ENCODE assay signal across 24 mouse cellular contexts in the genomic region with DNA sequence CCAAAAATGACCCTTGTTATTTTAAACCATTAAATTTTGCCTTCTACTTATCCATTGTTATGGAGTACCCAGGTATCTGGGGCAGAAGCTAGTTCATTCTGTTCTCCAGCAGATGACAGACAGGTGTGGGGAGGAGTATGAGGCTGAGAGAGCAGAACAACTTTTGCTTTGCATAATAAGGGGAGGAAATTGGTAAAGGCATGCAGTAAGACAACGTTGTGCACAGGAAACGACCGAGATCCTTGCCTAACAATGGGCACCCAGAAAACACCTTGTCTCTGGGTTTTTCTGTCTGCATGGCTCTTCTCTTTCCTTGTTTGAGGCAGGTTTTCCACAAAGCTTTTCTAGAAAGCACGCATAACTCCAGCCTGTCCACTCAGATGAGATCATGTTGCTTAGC.
A peak's percentile ranks its signal among the peaks of the same experiment; 100 is the strongest.
DNase-seq lines count a peak whose midpoint lies in the region; ATAC-seq and TF ChIP-seq lines count a peak whose summit lies in the region.
"Had no signal": no experiment of that assay in that cellular context is flagged by ENCODE, and none has a peak within 500 bp of the region (broad histone marks: within the 10 kb centered on the region; RNA-seq: fewer than 3 reads in every experiment).

No protein-coding gene starts in this region.

- no peak for TF ChIP-seq POLR2A in lung, adult 2 months (IDR thresholded peaks at IDR 0.05; ENCODE audit: borderline replicate concordance, extremely low read depth, low read depth, low read length)

- H3K4me2 ChIP-seq in liver, postnatal 0 days (ENCODE audit: low read depth, low read length), result no peak overlapping the region
- H3K4me2 ChIP-seq in liver, embryonic 12.5 days, result no peak overlapping the region
- H3K4me2 ChIP-seq: embryonic facial prominence, embryonic 13.5 days; embryonic facial prominence, embryonic 15.5 days; forebrain, embryonic 13.5 days; forebrain, embryonic 15.5 days had no signal

- H3K27ac ChIP-seq in liver, postnatal 0 days (ENCODE audit: low read depth), result no peak overlapping the region
- no peak overlapping the region for H3K27ac ChIP-seq in liver, embryonic 12.5 days
- H3K27ac ChIP-seq: embryonic facial prominence, embryonic 13.5 days; embryonic facial prominence, embryonic 15.5 days; forebrain, embryonic 10.5 days; forebrain, embryonic 13.5 days; forebrain, embryonic 15.5 days had no signal

- no peak for TF ChIP-seq CTCF in liver, postnatal 0 days (IDR thresholded peaks at IDR 0.05; ENCODE audit: low read depth)
- TF ChIP-seq CTCF in lung, adult 2 months (IDR thresholded peaks at IDR 0.05; ENCODE audit: insufficient read depth, low read length), result no peak

- no peaks in the 10 kb centered on the region for H3K9me3 ChIP-seq in liver, postnatal 0 days (ENCODE audit: low read length)
- 0 out of 2 replicates have a peak, but pooled peaks cover 4% of the 10 kb centered on the region for H3K9me3 ChIP-seq in liver, embryonic 12.5 days (replicated peaks)
- H3K9me3 ChIP-seq: embryonic facial prominence, embryonic 13.5 days; embryonic facial prominence, embryonic 15.5 days; forebrain, embryonic 10.5 days; forebrain, embryonic 13.5 days; forebrain, embryonic 15.5 days had no signal

- no peaks in the 10 kb centered on the region for H3K36me3 ChIP-seq in liver, postnatal 0 days (replicated peaks; ENCODE audit: insufficient read depth, low read length)
- no peaks in the 10 kb centered on the region for H3K36me3 ChIP-seq in liver, embryonic 12.5 days
- H3K36me3 ChIP-seq: embryonic facial prominence, embryonic 13.5 days; embryonic facial prominence, embryonic 15.5 days; forebrain, embryonic 10.5 days; forebrain, embryonic 15.5 days had no signal

- TF ChIP-seq EP300 in liver, postnatal 0 days (IDR thresholded peaks at IDR 0.05; ENCODE audit: low read depth), result no peak

- WGBS in liver, postnatal 0 days (ENCODE audit: insufficient replicate concordance), result 59% methylated on average over 4 of the region's 4 CpGs
- 51% methylated on average over 4 of the region's 4 CpGs for WGBS in liver, embryonic 12.5 days (ENCODE audit: insufficient replicate concordance)
- 56% methylated on average over 4 of the region's 4 CpGs for WGBS in lung, adult 2 months

- H3K4me3 ChIP-seq in liver, postnatal 0 days (ENCODE audit: low read depth, low read length), result no peak overlapping the region
- H3K4me3 ChIP-seq in liver, embryonic 12.5 days, result no peak overlapping the region
- H3K4me3 ChIP-seq in lung, adult 2 months (replicated peaks; ENCODE audit: extremely low read depth, low read depth, low read length), result no peak overlapping the region
- H3K4me3 ChIP-seq: embryonic facial prominence, embryonic 13.5 days; embryonic facial prominence, embryonic 15.5 days; erythroblast, embryonic 14.5 days; forebrain, embryonic 10.5 days; forebrain, embryonic 13.5 days; forebrain, embryonic 15.5 days had no signal

- no peaks in the 10 kb centered on the region for H3K27me3 ChIP-seq in liver, postnatal 0 days (ENCODE audit: insufficient read depth, low read length)
- H3K27me3 ChIP-seq in liver, embryonic 12.5 days (replicated peaks), result no peaks in the 10 kb centered on the region
- H3K27me3 ChIP-seq: embryonic facial prominence, embryonic 13.5 days; embryonic facial prominence, embryonic 15.5 days; forebrain, embryonic 13.5 days; forebrain, embryonic 15.5 days had no signal

- no peaks in the 10 kb centered on the region for H3K4me1 ChIP-seq in liver, postnatal 0 days (ENCODE audit: insufficient read depth)
- H3K4me1 ChIP-seq in liver, embryonic 12.5 days, result no peaks in the 10 kb centered on the region
- H3K4me1 ChIP-seq in lung, adult 2 months (ENCODE audit: control insufficient read depth, insufficient read depth, low read length), result no peaks in the 10 kb centered on the region
- H3K4me1 ChIP-seq: embryonic facial prominence, embryonic 13.5 days; embryonic facial prominence, embryonic 15.5 days; forebrain, embryonic 13.5 days; forebrain, embryonic 15.5 days had no signal

- DNase-seq in liver, postnatal 0 days, result no peak
- DNase-seq in ES-CJ7 (ENCODE audit: low read depth, low spot score) (peak; percentile 6), ZHBTc4 (ENCODE audit: low read depth, low spot score) (peak; percentile 21)
- DNase-seq in lung, adult 2 months, result no peak
- DNase-seq in embryo, embryonic 10.5 days (ENCODE audit: low spot score), result no peak
- DNase-seq in T-cell, adult 2 months (ENCODE audit: low spot score), result no peak
- DNase-seq: adrenal gland, adult 8-10 months; adrenal gland, postnatal 14 days; adrenal gland, postnatal 36 days; cerebellum, adult 11-12 months; cerebellum, adult 2 months; cerebellum, adult 9-10 months; cerebellum, postnatal 10 days; cerebellum, postnatal 25 days; embryo, embryonic 11 days; forebrain, postnatal 0 days had no signal

- no peak overlapping the region for H3K9ac ChIP-seq in liver, postnatal 0 days (replicated peaks)
- H3K9ac ChIP-seq in liver, embryonic 12.5 days, result no peak overlapping the region
- H3K9ac ChIP-seq: embryonic facial prominence, embryonic 13.5 days; embryonic facial prominence, embryonic 15.5 days; forebrain, embryonic 13.5 days; forebrain, embryonic 15.5 days; forebrain, postnatal 0 days had no signal

- ATAC-seq in liver, postnatal 0 days, result peak; percentile 86
- no peak for ATAC-seq in liver, embryonic 12.5 days
- ATAC-seq: activated CD4-positive, CD25-positive, alpha-beta regulatory T cell, adult 4 months; forebrain, embryonic 13.5 days; forebrain, embryonic 15.5 days; forebrain, postnatal 0 days had no signal

Comparison
In these comparisons a context has a peak if more than half of its experiments do, and no peak if none do; other contexts are left out.
1. DNase-seq: peak in ES-CJ7 (single experiment) and ZHBTc4 (single experiment); none in liver, postnatal 0 days (single experiment), lung, adult 2 months (single experiment), embryo, embryonic 10.5 days (single experiment) and T-cell, adult 2 months (single experiment).